Comparison of ENCODE assay signal across 29 mouse cellular contexts in the genomic region with DNA sequence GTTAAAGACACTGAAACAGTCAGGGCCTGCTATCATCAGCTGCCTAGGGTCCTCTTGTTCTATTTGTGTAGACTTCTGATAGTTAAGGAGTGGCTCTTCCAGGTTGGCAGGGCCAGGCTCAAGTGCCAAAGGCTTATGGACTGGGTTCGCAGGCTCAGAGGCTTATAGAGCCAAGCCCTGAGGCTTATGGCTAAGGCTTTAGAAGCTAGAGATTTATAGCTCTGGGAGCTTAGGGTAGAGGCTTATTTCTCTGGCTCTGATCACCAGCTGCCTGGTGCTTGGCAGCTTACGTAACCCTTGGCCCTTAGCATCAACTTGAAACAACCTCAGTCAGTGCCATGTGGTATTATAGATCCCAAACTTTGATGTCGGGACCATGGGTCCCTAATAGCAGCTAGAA. TPM values are rescaled to one million over a fixed set of nuclear protein-coding genes. Genes with fewer than 3 reads are reported as not detected.
DNase-seq lines count a peak whose midpoint lies in the region; ATAC-seq and TF ChIP-seq lines count a peak whose summit lies in the region.
"Had no signal": no experiment of that assay in that cellular context is flagged by ENCODE, and none has a peak within 500 bp of the region (broad histone marks: within the 10 kb centered on the region; RNA-seq: fewer than 3 reads in every experiment).

A gene (minus strand): TSS at position 233 of the 400 bp plus-strand sequence.

- TF ChIP-seq CTCF in hindbrain, postnatal 0 days (IDR thresholded peaks at IDR 0.05; ENCODE audit: low read depth), result no peak
- TF ChIP-seq CTCF in stomach, postnatal 0 days (IDR thresholded peaks at IDR 0.05; ENCODE audit: low read depth), result no peak

- no peaks in the 10 kb centered on the region for H3K27me3 ChIP-seq in hindbrain, postnatal 0 days (ENCODE audit: insufficient read depth, low read length)
- no peaks in the 10 kb centered on the region for H3K27me3 ChIP-seq in hindbrain, embryonic 16.5 days (replicated peaks; ENCODE audit: control insufficient read depth, insufficient read depth, low read length)
- no peaks in the 10 kb centered on the region for H3K27me3 ChIP-seq in stomach, postnatal 0 days (ENCODE audit: control insufficient read depth, insufficient read depth, low read length)
- H3K27me3 ChIP-seq: CH12.LX; embryonic facial prominence, embryonic 12.5 days; forebrain, embryonic 13.5 days; hindbrain, embryonic 15.5 days had no signal

- DNase-seq in hindbrain, postnatal 0 days (ENCODE audit: low spot score), result peak; percentile 27
- peak; percentile 87 for DNase-seq in fat pad, adult 2 months (ENCODE audit: extremely low read depth, low read depth, low spot score)
- DNase-seq in retina, embryonic 14.5 days (ENCODE audit: low spot score), result peak; percentile 38
- DNase-seq in stomach, postnatal 0 days (ENCODE audit: low spot score), result no peak
- DNase-seq in left cerebral cortex, postnatal 25 days (ENCODE audit: low spot score in 2 of 2), result no peak
- no peak for DNase-seq in layer of hippocampus, adult 18-20 months (ENCODE audit: low spot score in 2 of 2)
- DNase-seq: adrenal gland, adult 8-10 months; adrenal gland, postnatal 36 days; cerebellum, adult 11 months; cerebellum, adult 8-10 months; cerebellum, postnatal 14 days; embryo, embryonic 11 days; forebrain, postnatal 0 days; gastrocnemius, postnatal 36 days; heart, adult 18-20 months; heart, postnatal 14 days had no signal

- WGBS in hindbrain, postnatal 0 days, result 69% methylated on average over 3 of the region's 3 CpGs
- 79% methylated on average over 3 of the region's 3 CpGs for WGBS in hindbrain, embryonic 16.5 days
- WGBS in stomach, postnatal 0 days, result 55% methylated on average over 3 of the region's 3 CpGs

- no peak within 1 kb of the TSS for H3K4me2 ChIP-seq in hindbrain, postnatal 0 days (ENCODE audit: low read depth, low read length)
- no peak within 1 kb of the TSS for H3K4me2 ChIP-seq in hindbrain, embryonic 16.5 days (ENCODE audit: low read length)
- H3K4me2 ChIP-seq in stomach, postnatal 0 days (replicated peaks; ENCODE audit: low read depth), result no peak within 1 kb of the TSS
- H3K4me2 ChIP-seq: embryonic facial prominence, embryonic 12.5 days; forebrain, embryonic 13.5 days; hindbrain, embryonic 15.5 days had no signal

- intact Hi-C loops in left cerebral cortex, postnatal 25 days (cut with DNase I), result no loop called here

- no peaks in the 10 kb centered on the region for H3K36me3 ChIP-seq in hindbrain, postnatal 0 days (ENCODE audit: insufficient read depth, low read length)
- H3K36me3 ChIP-seq in hindbrain, embryonic 16.5 days (ENCODE audit: control insufficient read depth, insufficient read depth, low read length), result no peaks in the 10 kb centered on the region
- H3K36me3 ChIP-seq in stomach, postnatal 0 days (ENCODE audit: control insufficient read depth, insufficient read depth, low read length), result no peaks in the 10 kb centered on the region
- H3K36me3 ChIP-seq: embryonic facial prominence, embryonic 12.5 days; heart, embryonic 10.5 days; hindbrain, embryonic 15.5 days had no signal

- TF ChIP-seq EP300 in stomach, postnatal 0 days (optimal IDR thresholded peaks at IDR 0.05), result no peak

- 0 out of 2 replicates have a peak, but pooled peaks cover 9% of the 10 kb centered on the region for H3K4me1 ChIP-seq in hindbrain, postnatal 0 days (ENCODE audit: insufficient read depth, low read length)
- H3K4me1 ChIP-seq in hindbrain, embryonic 16.5 days (ENCODE audit: control insufficient read depth, insufficient read depth, low read depth, low read length), result peaks cover 16% of the 10 kb centered on the region
- H3K4me1 ChIP-seq in stomach, postnatal 0 days (replicated peaks; ENCODE audit: control insufficient read depth, insufficient read depth), result no peaks in the 10 kb centered on the region
- H3K4me1 ChIP-seq: embryonic facial prominence, embryonic 12.5 days; heart, embryonic 10.5 days had no signal

- H3K9me3 ChIP-seq in hindbrain, postnatal 0 days (ENCODE audit: low read length), result no peaks in the 10 kb centered on the region
- no peaks in the 10 kb centered on the region for H3K9me3 ChIP-seq in hindbrain, embryonic 16.5 days (ENCODE audit: control insufficient read depth, low read length)
- H3K9me3 ChIP-seq in stomach, postnatal 0 days (ENCODE audit: control insufficient read depth, low read length), result no peaks in the 10 kb centered on the region
- H3K9me3 ChIP-seq: embryonic facial prominence, embryonic 12.5 days; forebrain, embryonic 13.5 days; heart, embryonic 10.5 days; hindbrain, embryonic 15.5 days had no signal

- no peak within 1 kb of the TSS for H3K4me3 ChIP-seq in hindbrain, postnatal 0 days (ENCODE audit: low read length)
- no peak within 1 kb of the TSS for H3K4me3 ChIP-seq in hindbrain, embryonic 16.5 days (ENCODE audit: low read length)
- H3K4me3 ChIP-seq in stomach, postnatal 0 days (ENCODE audit: low read depth, low read length), result no peak within 1 kb of the TSS
- H3K4me3 ChIP-seq: embryonic facial prominence, embryonic 12.5 days; forebrain, embryonic 13.5 days; heart, embryonic 10.5 days; hindbrain, embryonic 15.5 days had no signal

- H3K9ac ChIP-seq in hindbrain, postnatal 0 days (replicated peaks; ENCODE audit: low read length), result no peak within 1 kb of the TSS
- no peak within 1 kb of the TSS for H3K9ac ChIP-seq in hindbrain, embryonic 16.5 days (ENCODE audit: low read depth, low read length)
- no peak within 1 kb of the TSS for H3K9ac ChIP-seq in stomach, postnatal 0 days (ENCODE audit: low read length)
- H3K9ac ChIP-seq: embryonic facial prominence, embryonic 12.5 days; forebrain, embryonic 13.5 days; forebrain, postnatal 0 days; hindbrain, embryonic 15.5 days had no signal

- no peak within 1 kb of the TSS for H3K27ac ChIP-seq in hindbrain, postnatal 0 days
- H3K27ac ChIP-seq in hindbrain, embryonic 16.5 days (ENCODE audit: low read depth, low read length), result no peak within 1 kb of the TSS
- no peak within 1 kb of the TSS for H3K27ac ChIP-seq in stomach, postnatal 0 days (replicated peaks)
- H3K27ac ChIP-seq: embryonic facial prominence, embryonic 12.5 days; forebrain, embryonic 13.5 days; heart, embryonic 10.5 days; hindbrain, embryonic 15.5 days had no signal

- no peak for ATAC-seq in hindbrain, postnatal 0 days
- no peak for ATAC-seq in hindbrain, embryonic 16.5 days
- peak; percentile 29; the same call in 1 of the 2 replicates for ATAC-seq in stomach, postnatal 0 days (ENCODE audit: low FRiP score, low TSS enrichment)
- ATAC-seq: activated CD4-positive, CD25-positive, alpha-beta regulatory T cell, adult 4 months; forebrain, embryonic 13.5 days; forebrain, postnatal 0 days; Patski had no signal

RNA-seq across cellular contexts. Expression of the gene that starts here (rescaled TPM):
- 1.2 and 1.3 TPM in 2 replicates for total RNA-seq in hindbrain, postnatal 0 days (2014; rRNA removed)
- 1.0 and 1.3 TPM in 2 replicates for polyA plus RNA-seq in hindbrain, postnatal 0 days (2015; fragmentation: Nextera tagmentation; extraction: Ambion mirVana)
- 0.42 and 0.49 TPM in 2 replicates for polyA plus RNA-seq in hindbrain, embryonic 16.5 days (2015; fragmentation: Nextera tagmentation; extraction: Ambion mirVana)
- polyA plus RNA-seq in stomach, postnatal 0 days (2015; fragmentation: Nextera tagmentation; extraction: Ambion mirVana), result 0.61 and 0.63 TPM in 2 replicates
- total RNA-seq in left cerebral cortex, postnatal 25 days (2021), result not detected
- not detected for total RNA-seq in layer of hippocampus, adult 18-20 months (2021)
- total RNA-seq: adrenal gland, adult 8-10 months; adrenal gland, postnatal 36 days; CH12.LX; common myeloid progenitor, adult 5-6 weeks; forebrain, postnatal 0 days; gastrocnemius, adult 8-10 months; gastrocnemius, postnatal 36 days; heart, adult 18-20 months; heart, postnatal 14 days; hematopoietic stem cell, adult 5-6 weeks had no signal
- polyA plus RNA-seq: activated CD4-positive, CD25-positive, alpha-beta regulatory T cell, adult 4 months; embryonic facial prominence, embryonic 12.5 days; heart, embryonic 10.5 days; heart, embryonic 14.5 days; intestine, embryonic 14.5 days; Patski had no signal

Comparison
In these comparisons a context has a peak if more than half of its experiments do, and no peak if none do; other contexts are left out.
1. Peak in ATAC-seq in stomach, postnatal 0 days; RNA of the gene not detected or under 1 TPM.
2. DNase-seq: peak in hindbrain, postnatal 0 days (single experiment), fat pad, adult 2 months (single experiment) and retina, embryonic 14.5 days (single experiment); none in stomach, postnatal 0 days (single experiment), left cerebral cortex, postnatal 25 days (0 of 2) and layer of hippocampus, adult 18-20 months (0 of 2).